Mouse (Mus musculus) layer of hippocampus, adult 2 months (tissue): ENCODE data around the gene Dohh. TPM values are rescaled to one million over a fixed set of nuclear protein-coding genes. Genes with fewer than 3 reads are reported as not detected.

Source experiments
- DNase-seq, 2 experiments: peaks; one replicate each; pipeline ENCODE4 v3.0.0; 2022; ENCODE audit warnings: low spot score in 2 of 2
- H3K27ac ChIP-seq: fragments of 200-600 bp; 2 replicates; pipeline ENCODE4 v1.8.1; 2022
- H3K4me3 ChIP-seq: fragments of 200-600 bp; 2 replicates; pipeline ENCODE4 v1.8.1; 2022; ENCODE audit warnings: mild to moderate bottlenecking
- CTCF ChIP-seq: fragments of 200-600 bp; conservative IDR thresholded peaks from 2 replicates; pipeline ENCODE4 v1.8.1; 2022; ENCODE audit warnings: antibody characterized with exemption, mild to moderate bottlenecking, moderate library complexity
- microRNA-seq, 2 experiments: library from miRNA; unstranded; fragments of <30 nt; microRNA quantifications; one replicate each; pipeline ENCODE4 v1.2.0; 2021
- total RNA-seq, 2 experiments: library from RNA; stranded (reverse); gene quantifications; 2 replicates each; pipeline ENCODE4 v1.2.3; 2021

Dohh gene
- total RNA-seq, 2 experiments from 2014 or later: 75.9 to 79.7 TPM

DNA sequence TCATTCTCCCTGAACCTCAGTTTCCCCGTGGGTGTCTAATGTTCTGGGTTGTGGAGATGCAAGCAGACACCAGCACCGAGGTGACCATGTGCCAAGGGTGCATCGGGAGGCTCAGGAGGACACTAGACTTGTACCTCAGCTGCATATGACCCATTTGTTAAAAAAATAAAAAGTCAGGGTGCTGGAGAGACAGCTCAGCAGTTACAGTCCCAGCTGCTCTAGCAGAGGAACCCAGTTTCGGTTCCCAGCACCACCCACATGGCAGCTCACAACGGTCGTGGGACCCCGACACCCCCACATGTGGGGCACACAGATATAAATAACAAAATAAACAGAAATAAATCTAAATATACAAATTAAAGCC is 44.3 kb downstream of the Dohh start:
- no peak for TF ChIP-seq CTCF

DNA sequence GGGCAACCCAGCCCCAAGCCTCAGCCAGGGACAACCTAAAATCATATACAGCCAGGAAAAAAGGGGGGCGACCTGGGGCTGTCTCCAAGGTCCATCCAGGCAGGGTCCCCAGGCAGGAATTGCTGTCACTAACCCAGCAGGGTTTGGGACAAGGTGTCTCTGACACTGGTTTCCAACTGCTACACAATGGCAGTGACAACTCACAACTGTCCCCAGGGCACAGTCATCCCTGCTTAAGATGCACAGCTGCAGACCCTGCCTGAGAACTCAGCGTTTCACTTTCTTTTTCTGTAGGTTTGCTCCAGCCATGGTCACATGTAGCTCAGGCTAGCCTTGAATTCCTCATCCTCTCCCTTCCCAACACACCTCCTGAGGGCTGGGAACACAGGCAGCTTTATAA is 44.9 kb downstream of the Dohh start:
- DNase-seq: no peak
- peak overlapping the region; percentile 99 for H3K27ac ChIP-seq
- H3K4me3 ChIP-seq: no peak overlapping the region
- TF ChIP-seq CTCF: no peak

More for the DNA sequence above, 44.3 kb downstream of the Dohh start:
- no peak overlapping the region for H3K27ac ChIP-seq
- H3K4me3 ChIP-seq: no peak overlapping the region
- DNase-seq: no peak

- no peak for TF ChIP-seq CTCF
- DNase-seq: peak in 1 of 2 experiments; percentile 54
Observed at GRCm38 (mm10) chr10:81429605-81430061, 45.4 kb downstream of the Dohh start.

DNA sequence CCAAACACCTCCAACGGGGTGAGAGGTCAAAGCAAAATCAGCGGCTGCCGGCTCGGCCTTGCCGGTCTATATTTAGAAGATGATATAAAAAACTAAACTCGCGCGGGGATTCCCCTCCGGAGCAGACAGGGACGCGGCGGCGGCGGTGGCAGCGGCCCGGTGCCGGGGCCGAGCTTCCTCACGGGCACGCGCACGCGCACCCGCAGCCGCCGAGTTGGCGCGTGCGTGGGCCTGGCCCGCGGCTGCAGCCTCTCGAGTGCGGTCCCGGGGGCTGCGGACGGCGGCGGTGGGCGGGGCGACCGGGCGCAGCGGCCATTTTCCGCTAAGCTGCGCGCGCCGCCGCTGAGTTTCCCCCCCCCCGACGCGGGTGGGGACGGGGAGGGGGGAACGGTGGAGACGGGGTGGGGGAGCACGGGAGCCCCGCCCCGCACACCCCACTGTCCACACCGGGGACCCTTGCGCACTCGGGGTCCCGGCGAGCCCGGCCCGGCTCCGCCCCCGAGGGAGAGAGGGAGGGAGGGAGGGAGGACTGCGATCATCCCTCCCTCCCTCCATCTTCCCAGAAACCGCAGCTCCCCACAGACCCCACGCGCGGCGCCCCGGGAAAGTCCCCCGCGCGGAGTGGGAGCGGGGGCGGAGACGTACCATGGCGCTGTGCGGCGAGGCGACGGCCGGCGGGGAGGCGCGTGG is 46.1 kb downstream of the Dohh start:
- H3K4me3 ChIP-seq: peak overlapping the region; percentile 83
- TF ChIP-seq CTCF: no peak
- peak overlapping the region; percentile 99 for H3K27ac ChIP-seq
- peak in 1 of 2 experiments; percentile 75 for DNase-seq

More at GRCm38 (mm10) chr10:81429605-81430061, 45.4 kb downstream of the Dohh start:
- Histone ChIP-seq H3K4me3 (peak overlapping the region; percentile 83), H3K27ac (peak overlapping the region; percentile 99)

- Histone ChIP-seq H3K27ac (peak overlapping the region; percentile 99), H3K4me3 (peak overlapping the region; percentile 83)
- TF ChIP-seq CTCF: no peak
- peak in 1 of 2 experiments; percentile 67 for DNase-seq
Observed at GRCm38 (mm10) chr10:81430831-81431525, 46.8 kb downstream of the Dohh start.

- H3K4me3 ChIP-seq: peak overlapping the region; percentile 83; the same call in 1 of the 2 replicates
- TF ChIP-seq CTCF: no peak
- H3K27ac ChIP-seq: peak overlapping the region; percentile 99
- DNase-seq: peak in 1 of 2 experiments; percentile 28
Observed at GRCm38 (mm10) chr10:81431526-81432168, 47.4 kb downstream of the Dohh start.

- no peak for DNase-seq
- H3K4me3 ChIP-seq: peak overlapping the region; percentile 48
- H3K27ac ChIP-seq: peak overlapping the region; percentile 87
- TF ChIP-seq CTCF: peak; percentile 55
Observed at GRCm38 (mm10) chr10:81432169-81432867, 48.1 kb downstream of the Dohh start.

- Histone ChIP-seq H3K4me3 (peak overlapping the region; percentile 48), H3K27ac (peak overlapping the region; percentile 87)
- no peak for TF ChIP-seq CTCF
- peak; percentile 91 to 97 for DNase-seq
Observed at GRCm38 (mm10) chr10:81432868-81433262, 48.6 kb downstream of the Dohh start.

DNA sequence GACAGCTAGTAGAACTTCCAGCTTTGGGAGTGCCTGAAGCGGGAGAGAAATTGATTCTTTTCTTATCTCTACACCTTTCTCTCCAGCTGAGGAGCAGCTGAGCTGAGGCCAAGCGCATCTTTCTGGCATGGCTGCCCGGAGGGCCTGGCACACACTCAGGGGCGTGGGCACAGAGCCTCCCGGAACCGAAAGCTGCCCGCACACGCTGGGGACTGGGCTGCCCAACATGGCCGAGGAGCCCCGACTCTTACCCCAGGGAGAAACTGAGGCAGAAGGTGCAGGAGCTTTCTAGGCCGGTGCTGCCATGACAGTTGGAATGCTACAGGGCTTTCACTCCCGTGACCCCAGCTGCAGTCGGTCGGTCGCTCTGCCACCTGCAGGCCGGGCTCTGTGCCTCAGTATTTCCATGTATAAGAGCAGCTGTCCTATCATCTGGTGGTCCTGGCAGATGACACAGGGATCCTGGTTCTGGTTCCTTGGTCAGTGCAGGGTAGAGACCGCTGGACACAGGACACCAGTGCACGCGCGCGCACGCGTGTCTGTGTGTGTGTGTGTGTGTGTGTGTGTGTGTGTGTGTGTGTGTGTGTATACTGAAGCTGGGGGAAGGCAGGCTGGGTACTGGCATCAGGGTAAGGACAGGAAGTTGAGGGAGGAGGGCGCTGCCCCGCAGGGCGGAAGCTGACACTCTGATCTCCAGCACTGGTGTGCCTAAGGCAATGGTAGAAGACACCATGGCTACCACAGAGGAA is 49.5 kb downstream of the Dohh start:
- peak; percentile 52 for TF ChIP-seq CTCF
- DNase-seq: peak in 1 of 2 experiments; percentile 10
- peak overlapping the region; percentile 87 for H3K27ac ChIP-seq
- H3K4me3 ChIP-seq: no peak overlapping the region; the same call in 1 of the 2 replicates

GRCm38 (mm10) chr10:81434361-81435263 is 50.4 kb downstream of the Dohh start:
- peak in 1 of 2 experiments; percentile 10 for DNase-seq
- no peak for TF ChIP-seq CTCF
- Histone ChIP-seq H3K4me3 (no peak overlapping the region), H3K27ac (peak overlapping the region; percentile 87)

GRCm38 (mm10) chr10:81435436-81435835 is 51.2 kb downstream of the Dohh start:
- Histone ChIP-seq H3K27ac (peak overlapping the region; percentile 87), H3K4me3 (no peak overlapping the region)
- peak; percentile 80 to 84 for DNase-seq
- no peak for TF ChIP-seq CTCF

Small RNA genes lying within 50 kb of the gene (microRNA-seq; reads per million reads assigned to microRNA genes)
- gene Mir1191b: 0.32 to 0.37 reads per million in 2 experiments
- 1.3 to 2.9 reads per million in 2 experiments for gene Mir6913

Other genes with a start within 250 kb of the Dohh start
- 100 to 1,000 TPM; 103 to 109 TPM for gene Zbtb7a, start 249.2 kb upstream of the Dohh start, total RNA-seq
- 10 to 100 TPM; 29.4 to 29.5 TPM for gene Pias4, start 216.5 kb upstream of the Dohh start, total RNA-seq
- 100 to 1,000 TPM; 907 to 909 TPM for gene Eef2, start 207.8 kb upstream of the Dohh start, total RNA-seq
- 10 to 100 TPM; 73.6 to 78.4 TPM for gene Dapk3, start 201.4 kb upstream of the Dohh start, total RNA-seq
- gene 4930442H23Rik, start 200.6 kb upstream of the Dohh start, total RNA-seq: not detected
- under 1 TPM; 0.32 to 0.33 TPM for gene Nmrk2, start 182.4 kb upstream of the Dohh start, total RNA-seq
- gene Atcay, start 153.6 kb upstream of the Dohh start, total RNA-seq: 100 to 1,000 TPM; 144 to 150 TPM
- gene Zfr2, start 151.3 kb upstream of the Dohh start, total RNA-seq: 10 to 100 TPM; 66.2 to 70.2 TPM
- gene Matk, start 131.5 kb upstream of the Dohh start, total RNA-seq: 100 to 1,000 TPM; 260 to 267 TPM
- 10 to 100 TPM; 37.4 to 42.0 TPM for gene Mrpl54, start 117.5 kb upstream of the Dohh start, total RNA-seq
- gene Apba3, start 117.5 kb upstream of the Dohh start, total RNA-seq: 10 to 100 TPM; 32.6 to 37.3 TPM
- gene Tjp3, start 92.8 kb upstream of the Dohh start, total RNA-seq: under 1 TPM; 0.54 to 0.91 TPM
- gene Pip5k1c, start 91.5 kb upstream of the Dohh start, total RNA-seq: 100 to 1,000 TPM; 308 to 314 TPM
- gene Cactin, start 63.3 kb upstream of the Dohh start, total RNA-seq: 10 to 100 TPM; 27.6 to 30.7 TPM
- gene Tbxa2r, start 55.7 kb upstream of the Dohh start, total RNA-seq: 1 to 10 TPM; 1.3 to 1.4 TPM
- gene Gipc3, start 41.2 kb upstream of the Dohh start, total RNA-seq: 1 to 10 TPM; 1.7 to 1.8 TPM
- 10 to 100 TPM; 27.5 to 30.8 TPM for gene Hmg20b, start 33.9 kb upstream of the Dohh start, total RNA-seq
- gene Mfsd12, start 26.9 kb upstream of the Dohh start, total RNA-seq: 10 to 100 TPM; 42.8 to 45.9 TPM
- gene 4930404N11Rik, start 18.6 kb upstream of the Dohh start, total RNA-seq: 1 to 10 TPM; 1.6 to 2.4 TPM
- 10 to 100 TPM; 70.1 to 72.0 TPM for gene Fzr1, start 5.9 kb upstream of the Dohh start, total RNA-seq
- gene Gm48551, start within 50 bp of the Dohh start, total RNA-seq: 1 to 10 TPM; 4.4 to 6.1 TPM
- 1 to 10 TPM; 5.5 to 8.1 TPM for gene Gm48552, start 4.6 kb downstream of the Dohh start, total RNA-seq
- gene Smim24, start 8.6 kb downstream of the Dohh start, total RNA-seq: 1 to 10 TPM; 1.9 to 2.1 TPM
- 10 to 100 TPM; 60.0 to 60.1 TPM for gene Nfic, start 71.2 kb downstream of the Dohh start, total RNA-seq
- 100 to 1,000 TPM; 286 to 287 TPM for gene Celf5, start 98.3 kb downstream of the Dohh start, total RNA-seq
- gene Ncln, start 112.0 kb downstream of the Dohh start, total RNA-seq: 10 to 100 TPM; 83.1 to 93.5 TPM
- under 1 TPM; 0.39 to 0.95 TPM for gene S1pr4, start 115.7 kb downstream of the Dohh start, total RNA-seq
- gene Gna15, start 139.8 kb downstream of the Dohh start, total RNA-seq: 1 to 10 TPM; 1.9 to 2.5 TPM
- gene Gna11, start 160.8 kb downstream of the Dohh start, total RNA-seq: 100 to 1,000 TPM; 118 to 123 TPM
- 100 to 1,000 TPM; 702 to 736 TPM for gene Aes, start 175.1 kb downstream of the Dohh start, total RNA-seq
- 10 to 100 TPM; 34.0 to 46.8 TPM for gene Tle2, start 190.1 kb downstream of the Dohh start, total RNA-seq
- 1 to 10 TPM; 4.1 to 5.0 TPM for gene Tle6, start 216.6 kb downstream of the Dohh start, total RNA-seq
- 1 to 10 TPM; 4.2 to 5.0 TPM for gene BC025920, start 221.8 kb downstream of the Dohh start, total RNA-seq
- 10 to 100 TPM; 29.7 to 31.4 TPM for gene Sirt6, start 243.4 kb downstream of the Dohh start, total RNA-seq
- gene Ankrd24, start 244.1 kb downstream of the Dohh start, total RNA-seq: 10 to 100 TPM; 33.6 to 38.6 TPM